8 mouse cellular contexts compared by ENCODE assay signal in genomic region chr19:5811771-5812504, GRCm38 (mm10). TPM values are rescaled to one million over a fixed set of nuclear protein-coding genes. Genes with fewer than 3 reads are reported as not detected.
DNase-seq lines count a peak whose midpoint lies in the region; ATAC-seq and TF ChIP-seq lines count a peak whose summit lies in the region.

No protein-coding gene starts in this region.

- no peaks in the 10 kb centered on the region for H3K36me3 ChIP-seq in heart, embryonic 13.5 days
- H3K36me3 ChIP-seq in kidney, postnatal 0 days (ENCODE audit: insufficient read depth, low read length) = no peaks in the 10 kb centered on the region
- no peaks in the 10 kb centered on the region for H3K36me3 ChIP-seq in limb, embryonic 15.5 days

- no peak for TF ChIP-seq CTCF in kidney, postnatal 0 days (IDR thresholded peaks at IDR 0.05; ENCODE audit: low read depth)
- no peak for TF ChIP-seq CTCF in olfactory bulb, adult 2 months (IDR thresholded peaks at IDR 0.05; ENCODE audit: insufficient read depth, low read depth, low read length)

- H3K27me3 ChIP-seq in heart, embryonic 13.5 days (replicated peaks) = no peaks in the 10 kb centered on the region
- no peaks in the 10 kb centered on the region for H3K27me3 ChIP-seq in kidney, postnatal 0 days (ENCODE audit: insufficient read depth, low read length)
- no peaks in the 10 kb centered on the region for H3K27me3 ChIP-seq in limb, embryonic 15.5 days

- peaks cover 78% of the 10 kb centered on the region for H3K4me1 ChIP-seq in heart, embryonic 13.5 days
- peaks cover 52% of the 10 kb centered on the region for H3K4me1 ChIP-seq in kidney, postnatal 0 days (replicated peaks; ENCODE audit: insufficient read depth, low read length)
- peaks cover 69% of the 10 kb centered on the region for H3K4me1 ChIP-seq in limb, embryonic 15.5 days
- H3K4me1 ChIP-seq in olfactory bulb, adult 2 months (ENCODE audit: control insufficient read depth, insufficient read depth, low read length) = peaks cover 79% of the 10 kb centered on the region

- peak overlapping the region; percentile 54 for H3K4me2 ChIP-seq in heart, embryonic 13.5 days
- 0 out of 2 replicates have a peak overlapping the region, but pooled peaks have one; percentile 25 for H3K4me2 ChIP-seq in kidney, postnatal 0 days (ENCODE audit: low read length)
- H3K4me2 ChIP-seq in limb, embryonic 15.5 days = 0 out of 2 replicates have a peak overlapping the region, but pooled peaks have one; percentile 14

- 24% methylated on average over 7 of the region's 7 CpGs for WGBS in heart, embryonic 13.5 days
- 39% methylated on average over 7 of the region's 7 CpGs for WGBS in kidney, postnatal 0 days
- WGBS in limb, embryonic 15.5 days = 44% methylated on average over 7 of the region's 7 CpGs
- WGBS in olfactory bulb, adult 2 months = 17% methylated on average over 7 of the region's 7 CpGs

- TF ChIP-seq POLR2A in olfactory bulb, adult 2 months (IDR thresholded peaks at IDR 0.05; ENCODE audit: insufficient read depth, low read depth, low read length) = peak; percentile 44; the same call in 1 of the 2 replicates

- H3K4me3 ChIP-seq in heart, embryonic 13.5 days = no peak overlapping the region
- H3K4me3 ChIP-seq in kidney, postnatal 0 days (replicated peaks; ENCODE audit: low read depth, low read length) = no peak overlapping the region
- no peak overlapping the region for H3K4me3 ChIP-seq in limb, embryonic 15.5 days
- no peak overlapping the region for H3K4me3 ChIP-seq in olfactory bulb, adult 2 months (ENCODE audit: insufficient read depth, low read depth, low read length)

- H3K27ac ChIP-seq in heart, embryonic 13.5 days (replicated peaks) = peak overlapping the region; percentile 95
- peak overlapping the region; percentile 94 for H3K27ac ChIP-seq in kidney, postnatal 0 days
- H3K27ac ChIP-seq in limb, embryonic 15.5 days = peak overlapping the region; percentile 93
- peak overlapping the region; percentile 100 for H3K27ac ChIP-seq in olfactory bulb, adult 2 months (ENCODE audit: insufficient read depth, low read depth, low read length)

- peak overlapping the region; percentile 70 for H3K9ac ChIP-seq in heart, embryonic 13.5 days
- H3K9ac ChIP-seq in kidney, postnatal 0 days (ENCODE audit: low read depth, low read length) = 0 out of 2 replicates have a peak overlapping the region, but pooled peaks have one; percentile 27
- H3K9ac ChIP-seq in limb, embryonic 15.5 days = no peak overlapping the region

- peak; percentile 71 for DNase-seq in ovary, postnatal 36 days (ENCODE audit: low spot score)
- no peak for DNase-seq in ovary, postnatal 14 days (ENCODE audit: low spot score)
- DNase-seq in fibroblast of lung, adult 2 months (ENCODE audit: low read depth) = peak; percentile 95
- DNase-seq in kidney, postnatal 0 days (ENCODE audit: low spot score) = peak; percentile 95
- DNase-seq in natural killer cell, adult 2 months (ENCODE audit: low spot score in 2 of 2) = no peak

- no peaks in the 10 kb centered on the region for H3K9me3 ChIP-seq in heart, embryonic 13.5 days
- no peaks in the 10 kb centered on the region for H3K9me3 ChIP-seq in kidney, postnatal 0 days (replicated peaks; ENCODE audit: low read length)
- no peaks in the 10 kb centered on the region for H3K9me3 ChIP-seq in limb, embryonic 15.5 days

- peak; percentile 61; the same call in 1 of the 2 replicates for ATAC-seq in heart, embryonic 13.5 days (ENCODE audit: extremely low read depth, insufficient number of reproducible peaks, low FRiP score, low TSS enrichment)
- ATAC-seq in kidney, postnatal 0 days (replicated peaks; ENCODE audit: low FRiP score, low read depth) = peak; percentile 67
- peak; percentile 77 for ATAC-seq in limb, embryonic 15.5 days (ENCODE audit: insufficient number of reproducible peaks, low FRiP score, low TSS enrichment, low read depth)

RNA-seq across cellular contexts. Expression of gene Scyl1, which starts 40.7 kb away (rescaled TPM):
- 55.8 and 59.6 TPM in 2 replicates for polyA plus RNA-seq in heart, embryonic 13.5 days (2015; fragmentation: Nextera tagmentation; extraction: Ambion mirVana)
- 63.5 and 65.1 TPM in 2 replicates for polyA plus RNA-seq in kidney, postnatal 0 days (2015; fragmentation: Nextera tagmentation; extraction: Ambion mirVana)
- polyA plus RNA-seq in limb, embryonic 15.5 days (2015; fragmentation: Nextera tagmentation; extraction: Ambion mirVana) = 81.6 and 85.1 TPM in 2 replicates
- polyA plus RNA-seq in olfactory bulb, adult 2 months (2012; ENCODE audit: insufficient read depth, insufficient read length, low replicate concordance, missing spikeins) = not detected in 2 replicates

Comparison
In these comparisons a context has a peak if more than half of its experiments do, and no peak if none do; other contexts are left out.
1. DNase-seq: peak in ovary, postnatal 36 days (single experiment), fibroblast of lung, adult 2 months (single experiment) and kidney, postnatal 0 days (single experiment); none in ovary, postnatal 14 days (single experiment) and natural killer cell, adult 2 months (0 of 2).
2. Peak in every context shown above with its lines, with median percentiles within 50 percentile points of each other: ATAC-seq, H3K27ac ChIP-seq and H3K4me2 ChIP-seq.